Mouse (Mus musculus): ENCODE data around the gene Polr1e.
"Not testable (repeated sequence)": the region's sequence is repeated elsewhere in the genome, so short reads cannot be mapped to it uniquely, and the experiment has no call there.

Gene Polr1e

GRCm38 (mm10) chr4:45005452-45005851, 12.9 kb upstream of the Polr1e start:
- no peak for DNase-seq (ENCODE audit: extremely low read depth, low read depth)

DNA sequence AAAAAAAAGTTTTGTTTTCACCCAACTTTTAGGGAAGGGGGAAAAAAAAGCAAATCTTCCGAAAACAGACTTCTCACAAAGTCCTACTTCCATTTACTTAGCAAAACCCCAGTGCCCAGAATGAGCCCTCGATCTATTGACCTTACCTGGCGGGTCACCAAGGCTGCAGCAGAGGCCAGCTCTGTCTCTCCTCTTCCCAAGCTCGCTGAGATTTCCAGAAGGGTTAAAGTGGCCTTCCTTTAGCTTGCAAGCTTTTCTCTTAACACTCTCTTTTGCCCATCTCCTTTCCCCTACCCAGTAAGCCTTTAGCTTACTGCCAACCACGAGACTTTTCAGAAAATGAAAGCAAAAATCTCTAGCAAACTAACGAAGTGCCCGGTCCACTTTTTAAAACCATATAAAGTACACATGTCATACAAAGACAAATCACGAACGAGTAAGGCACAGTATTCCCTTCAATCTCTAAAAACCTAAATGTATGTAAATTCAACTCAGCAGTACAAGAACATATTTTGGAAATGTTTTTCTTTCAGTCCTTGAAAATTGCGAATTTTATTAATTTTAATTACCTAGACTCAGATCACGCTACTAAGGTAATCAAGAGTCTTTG, 7.5 kb upstream of the Polr1e start:
- no peak for DNase-seq (ENCODE audit: extremely low read depth, low read depth)

DNA sequence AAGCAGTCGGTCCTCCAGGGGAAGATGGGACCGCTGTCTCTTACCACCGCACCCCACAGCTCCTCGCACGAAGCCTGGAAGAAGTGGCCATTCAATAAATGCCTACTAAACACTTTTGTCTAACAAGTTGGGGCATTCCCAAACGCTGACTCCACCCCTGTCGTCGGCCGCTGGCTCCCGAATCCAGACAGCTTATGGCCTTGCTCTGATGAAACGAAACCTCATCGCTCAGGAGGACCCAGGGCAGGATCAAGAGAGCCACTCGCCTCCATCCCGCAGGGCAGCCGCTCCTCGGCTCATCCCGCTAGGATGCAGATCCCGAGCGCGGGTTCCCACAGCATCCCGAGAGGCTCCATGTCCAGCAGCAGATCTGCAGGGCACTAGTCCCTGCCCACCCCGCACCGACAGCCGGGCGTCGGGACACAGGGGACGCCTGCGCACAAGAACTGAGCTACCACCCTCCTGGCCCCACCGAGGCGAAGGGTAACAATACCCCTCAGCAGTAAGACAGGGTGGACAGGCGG, 6.7 kb upstream of the Polr1e start:
- DNase-seq (ENCODE audit: extremely low read depth, low read depth), result peak; percentile 48

DNA sequence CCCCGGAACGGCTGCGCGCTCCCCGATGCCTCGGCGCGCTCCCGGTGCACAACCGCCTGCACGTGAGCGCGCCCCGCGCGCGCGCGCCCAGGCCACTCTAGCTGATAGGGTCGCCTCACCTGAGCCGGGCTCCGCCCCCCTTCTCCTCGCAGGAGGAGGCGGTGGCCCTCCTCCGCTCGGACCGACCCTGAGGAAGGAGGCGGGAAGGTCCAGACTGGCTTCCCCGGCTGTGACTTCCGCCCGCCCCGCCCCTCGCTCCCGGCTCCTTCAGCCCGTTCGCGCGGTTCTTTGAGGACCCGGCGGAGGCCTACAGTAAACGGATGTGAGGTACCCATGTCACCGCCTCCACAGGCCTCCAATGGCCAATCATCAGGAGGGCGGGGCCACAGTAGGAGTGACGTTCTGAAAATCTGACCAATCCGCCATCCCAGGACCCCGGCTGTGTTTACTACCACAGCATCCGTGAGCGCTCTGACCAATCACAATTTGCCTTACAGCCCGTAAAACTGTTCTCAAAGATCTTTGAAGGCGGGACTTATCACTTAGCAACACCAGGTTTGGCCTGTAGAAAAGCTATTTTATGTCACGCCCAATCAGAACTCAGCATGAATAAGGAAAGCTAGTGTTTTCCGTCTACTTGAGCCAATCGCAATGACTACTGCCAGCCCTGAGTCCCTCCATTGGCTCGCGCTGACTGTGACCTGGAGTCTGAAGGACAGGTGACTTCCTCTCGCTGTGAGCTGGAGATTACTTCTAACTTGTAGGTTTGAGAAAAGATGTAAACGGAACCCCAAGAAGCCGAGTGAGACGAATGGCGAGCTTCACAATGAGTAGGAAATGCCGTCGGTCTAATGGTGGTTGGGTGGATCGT, 6.0 kb upstream of the Polr1e start, which contains the start of gene Zbtb5:
Gene Zbtb5 (minus strand): TSS at position 308 of the 871 bp plus-strand sequence.
- peak; percentile 100 for DNase-seq (ENCODE audit: extremely low read depth, low read depth)

DNA sequence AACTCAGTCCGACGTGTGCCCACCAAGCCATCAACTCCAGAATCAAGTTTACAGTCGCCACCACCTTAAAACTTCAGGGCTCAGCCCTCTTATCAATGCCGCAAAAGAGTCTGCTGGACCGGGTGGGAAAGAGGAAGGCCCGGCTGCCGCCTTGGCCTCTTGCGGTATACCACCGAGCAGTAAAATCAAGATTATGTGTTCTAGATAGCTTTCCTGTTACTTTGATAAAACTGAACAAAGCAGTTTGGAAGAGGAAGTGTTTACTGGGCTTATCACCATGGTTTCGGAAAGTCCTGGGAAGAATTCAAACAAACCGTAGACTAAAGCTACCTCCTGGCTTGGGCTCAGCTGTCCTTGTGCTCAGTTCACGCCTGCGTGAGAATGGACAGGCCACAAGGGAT, 5.4 kb upstream of the Polr1e start:
- peak; percentile 72 for DNase-seq (ENCODE audit: extremely low read depth, low read depth)

GRCm38 (mm10) chr4:45013537-45013936, 4.8 kb upstream of the Polr1e start:
- no peak for DNase-seq (ENCODE audit: extremely low read depth, low read depth)

GRCm38 (mm10) chr4:45015615-45016014, 2.8 kb upstream of the Polr1e start:
- DNase-seq (ENCODE audit: extremely low read depth, low read depth), result no peak

DNA sequence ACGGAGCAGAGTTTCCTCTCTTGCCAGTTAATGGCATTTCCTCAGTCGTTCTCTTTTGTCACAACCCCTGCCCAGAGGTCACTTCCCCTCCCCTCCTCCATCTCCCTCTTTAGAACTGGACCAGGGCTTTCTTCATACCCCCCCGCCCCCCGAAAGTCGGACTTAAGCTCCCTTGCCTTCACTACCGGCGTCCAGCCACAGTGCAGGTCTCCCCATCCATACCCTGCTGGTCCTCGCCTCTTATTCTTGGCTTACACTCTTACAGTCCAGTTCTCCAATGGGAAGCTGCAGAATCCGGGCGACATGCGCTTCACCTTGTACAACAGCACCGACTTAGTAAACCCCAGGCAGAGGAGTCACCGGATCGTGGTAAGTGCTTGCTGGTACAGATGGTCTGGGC, 626 bp downstream of the Polr1e start:
- no peak for DNase-seq (ENCODE audit: extremely low read depth, low read depth)

DNA sequence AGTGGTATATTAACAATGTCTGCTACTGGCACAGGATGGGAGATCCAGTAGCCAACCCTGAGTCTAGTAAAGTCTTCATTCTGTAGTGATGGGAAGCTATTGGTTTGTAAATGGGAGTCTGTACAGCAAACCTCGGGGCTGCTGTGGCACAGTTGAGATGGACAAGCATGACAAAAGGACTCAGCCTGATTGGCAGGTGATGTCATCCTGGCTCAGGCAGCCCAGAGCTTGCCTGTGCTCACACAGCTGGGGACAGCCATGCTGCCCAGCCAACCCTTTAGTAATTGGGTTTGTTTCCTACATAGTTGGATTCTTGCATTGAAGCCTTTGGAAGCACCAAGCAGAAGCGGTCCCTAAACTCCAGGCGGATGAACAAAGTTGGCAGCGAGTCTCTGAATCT, 8.1 kb downstream of the Polr1e start:
- no peak for DNase-seq (ENCODE audit: extremely low read depth, low read depth)

GRCm38 (mm10) chr4:45032586-45032985, 14.2 kb downstream of the Polr1e start:
- DNase-seq (ENCODE audit: extremely low read depth, low read depth), result no peak

GRCm38 (mm10) chr4:45034693-45035628, 16.6 kb downstream of the Polr1e start:
- no peak for DNase-seq (ENCODE audit: extremely low read depth, low read depth)

DNA sequence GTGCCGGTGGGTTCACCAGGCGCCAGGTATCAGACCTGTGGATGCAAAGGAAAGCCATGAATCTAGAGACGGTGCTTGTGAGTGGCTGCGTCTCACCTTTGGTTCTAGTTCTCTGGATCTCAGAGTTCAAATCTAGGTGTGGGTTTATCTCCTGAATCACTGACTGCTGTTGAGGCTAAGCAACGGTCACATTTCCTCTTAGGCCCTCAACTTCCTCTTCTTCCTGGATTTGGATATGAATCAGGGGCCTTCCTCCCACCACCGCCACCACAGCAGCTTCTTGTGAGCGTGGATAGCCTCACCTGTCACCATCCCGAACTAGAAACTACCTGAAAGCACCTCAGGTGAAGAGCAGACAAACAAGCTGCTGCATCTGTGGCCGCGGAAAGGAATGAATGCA, 17.7 kb downstream of the Polr1e start:
- no peak for DNase-seq (ENCODE audit: extremely low read depth, low read depth)

DNA sequence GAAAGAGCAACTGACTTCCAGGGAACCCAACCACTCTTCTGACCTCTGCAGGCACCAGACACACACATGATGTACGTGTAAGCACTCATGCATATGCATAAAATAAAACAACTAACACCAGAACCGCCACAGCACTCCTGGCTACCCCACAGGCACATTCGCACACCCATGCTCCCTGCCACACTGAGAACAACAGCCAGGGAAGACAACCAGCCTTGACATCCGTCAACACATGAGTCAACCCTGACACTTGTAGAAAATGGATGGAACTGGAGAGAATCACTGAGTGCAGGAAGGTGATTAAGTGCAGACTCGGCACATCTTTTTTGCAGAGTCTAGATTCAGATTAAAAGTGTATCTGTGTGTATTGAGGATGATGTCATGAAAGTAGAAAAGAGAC, 18.2 kb downstream of the Polr1e start:
- no peak for DNase-seq (ENCODE audit: extremely low read depth, low read depth)

DNA sequence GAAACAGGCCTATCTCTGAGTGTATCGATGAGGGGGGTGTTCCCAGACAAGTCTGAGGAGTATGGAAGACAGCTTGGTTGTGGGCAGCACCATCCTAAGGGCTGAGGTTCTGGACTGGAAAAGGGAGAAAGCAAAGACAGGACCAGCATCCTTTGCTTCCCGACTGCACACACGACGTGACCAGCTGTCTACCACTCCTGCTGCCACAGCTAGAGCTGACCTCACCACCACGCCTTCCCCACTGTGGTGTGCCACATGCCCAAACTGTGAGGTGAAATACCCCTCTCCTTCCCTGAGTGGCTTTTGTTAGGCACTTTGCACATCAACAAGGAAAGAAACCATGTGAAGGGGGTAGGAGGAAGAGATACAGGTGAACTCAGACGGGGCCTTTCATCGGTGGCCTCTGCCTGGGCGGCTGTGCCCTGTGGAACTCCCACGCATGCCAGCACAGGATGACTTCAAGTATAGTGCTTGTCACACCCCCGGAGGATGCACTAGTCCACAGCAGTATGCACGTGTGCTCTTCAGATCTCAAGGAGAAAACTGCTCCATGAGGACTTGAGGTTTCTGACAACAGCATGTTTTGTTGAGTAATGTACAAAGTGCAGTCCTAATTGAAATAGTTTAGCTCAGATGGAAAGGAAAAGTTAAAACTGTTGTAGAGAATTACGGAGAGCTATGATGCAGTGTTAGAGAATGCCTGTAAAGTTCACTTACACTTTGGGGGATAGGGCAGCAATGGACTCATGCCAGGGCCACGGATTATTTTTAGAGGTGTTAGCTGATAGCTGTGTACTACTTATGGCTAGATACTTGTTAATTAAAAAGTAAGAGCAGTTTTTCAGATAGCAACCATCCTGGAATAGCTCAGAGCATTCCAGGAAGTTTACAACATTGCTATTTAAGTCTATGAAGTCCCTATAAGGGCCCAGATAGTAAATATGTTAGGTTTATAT, 19.4 kb downstream of the Polr1e start:
- DNase-seq (ENCODE audit: extremely low read depth, low read depth), result no peak

GRCm38 (mm10) chr4:45038879-45039278, 20.5 kb downstream of the Polr1e start:
- not testable (repeated sequence) for DNase-seq (ENCODE audit: extremely low read depth, low read depth)

DNA sequence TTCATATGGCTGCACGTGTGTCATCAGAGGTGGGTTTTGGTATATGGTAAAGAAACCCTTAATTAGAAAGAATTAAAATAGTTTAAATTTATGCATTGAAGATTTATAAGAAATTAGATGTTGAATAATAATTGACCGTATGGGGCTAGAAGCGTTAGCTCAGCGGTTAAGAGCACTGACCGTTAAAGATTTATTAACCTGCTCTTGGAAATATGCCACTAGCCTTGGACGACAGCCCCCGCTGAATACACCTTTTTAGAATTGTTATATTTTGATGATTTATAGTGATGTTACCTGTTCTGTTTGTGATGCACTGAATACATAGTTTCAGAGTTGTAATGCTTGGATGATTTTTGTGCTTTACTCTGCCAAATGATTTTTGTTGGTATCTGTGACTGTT, 21.2 kb downstream of the Polr1e start:
- DNase-seq (ENCODE audit: extremely low read depth, low read depth), result not testable (repeated sequence)

DNA sequence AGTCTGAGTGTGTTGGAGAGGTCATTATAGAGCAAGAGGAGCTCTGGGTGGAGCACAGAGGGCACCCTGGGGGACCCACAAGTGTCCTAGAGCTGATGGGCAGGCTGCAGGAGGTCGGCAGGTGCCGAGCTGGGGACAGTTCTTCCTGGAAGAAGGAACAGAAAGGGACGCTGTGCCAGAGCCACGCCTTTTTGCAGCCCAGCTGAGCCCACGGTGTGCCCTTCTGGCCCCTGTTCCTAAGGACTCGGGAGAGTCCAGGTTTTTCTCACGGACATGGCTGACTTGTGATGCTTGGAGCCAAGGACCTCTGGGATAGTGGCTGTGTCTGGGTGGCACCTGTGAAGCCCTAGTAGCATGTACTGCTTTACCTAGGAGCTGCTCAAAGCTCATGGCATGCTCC, 22.4 kb downstream of the Polr1e start:
- no peak for DNase-seq (ENCODE audit: extremely low read depth, low read depth)

DNA sequence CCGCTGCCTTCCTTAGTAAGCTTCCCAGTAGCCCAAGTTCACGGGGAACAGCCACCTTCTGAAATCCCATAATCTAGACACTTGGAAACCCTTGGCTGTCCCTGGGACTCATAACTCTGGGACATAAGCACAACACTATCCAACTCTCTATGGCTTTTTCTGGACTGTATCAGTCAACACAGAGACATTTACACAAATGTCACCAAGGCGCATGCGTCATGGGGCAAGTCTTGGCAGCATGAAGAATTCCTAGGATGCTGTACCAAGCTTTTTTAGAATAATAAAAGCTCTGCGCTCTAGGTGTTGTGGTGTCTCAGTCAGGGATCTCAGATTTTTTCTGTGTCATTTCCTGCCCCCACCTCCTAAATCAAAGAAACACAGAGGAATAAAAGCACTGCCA, 28.3 kb downstream of the Polr1e start:
- DNase-seq (ENCODE audit: extremely low read depth, low read depth), result no peak

DNA sequence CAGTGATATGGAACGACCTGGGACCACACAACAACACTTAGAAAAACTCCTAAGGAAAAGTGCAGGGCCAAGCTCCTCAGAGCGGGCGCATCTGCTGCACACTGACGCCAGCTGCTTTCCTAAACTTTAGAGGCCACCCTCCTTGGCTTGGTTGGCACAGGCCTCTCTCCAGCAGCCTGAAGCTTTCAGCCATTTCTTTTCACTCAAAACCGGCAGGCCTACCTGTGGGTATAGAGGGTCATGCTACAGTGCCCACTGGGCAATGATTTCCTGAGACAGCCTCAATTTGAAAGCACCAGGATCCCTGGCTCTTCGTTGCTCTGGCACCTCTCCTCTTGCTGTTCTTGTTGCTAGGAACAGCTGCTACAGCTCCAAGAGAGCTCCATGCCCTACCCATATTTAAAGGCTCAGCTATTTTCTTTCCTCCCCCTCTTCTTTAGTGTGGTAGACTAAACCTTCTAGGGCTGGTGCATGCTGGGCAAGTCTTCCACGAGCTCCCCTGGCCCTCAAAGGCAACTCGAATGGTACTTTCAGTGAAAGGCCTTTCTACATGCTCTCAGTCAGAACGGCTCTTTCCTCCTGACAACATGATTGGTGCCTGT, 29.0 kb downstream of the Polr1e start:
- DNase-seq (ENCODE audit: extremely low read depth, low read depth), result no peak

GRCm38 (mm10) chr4:45047956-45048355, 29.6 kb downstream of the Polr1e start:
- no peak for DNase-seq (ENCODE audit: extremely low read depth, low read depth)
